Mouse (Mus musculus) G1E (cell line): ENCODE data around the gene Mttp.

Source experiments
- CTCF ChIP-seq: IDR thresholded peaks from 2 replicates; pipeline ENCODE4 v1.5.1; 2012; ENCODE audit warnings: low read depth, low read length, inconsistent platforms, mixed read lengths
- GATA1 ChIP-seq: IDR thresholded peaks from 2 replicates; pipeline ENCODE4 v1.6.1; 2012; ENCODE audit warnings: borderline replicate concordance, low read length, inconsistent platforms, mixed read lengths
- POLR2AphosphoS5 ChIP-seq: IDR thresholded peaks from 2 replicates; pipeline ENCODE4 v1.6.1; 2012; ENCODE audit warnings: low read depth, low read length, inconsistent platforms; ENCODE audit not compliant: insufficient replicate concordance

DNA sequence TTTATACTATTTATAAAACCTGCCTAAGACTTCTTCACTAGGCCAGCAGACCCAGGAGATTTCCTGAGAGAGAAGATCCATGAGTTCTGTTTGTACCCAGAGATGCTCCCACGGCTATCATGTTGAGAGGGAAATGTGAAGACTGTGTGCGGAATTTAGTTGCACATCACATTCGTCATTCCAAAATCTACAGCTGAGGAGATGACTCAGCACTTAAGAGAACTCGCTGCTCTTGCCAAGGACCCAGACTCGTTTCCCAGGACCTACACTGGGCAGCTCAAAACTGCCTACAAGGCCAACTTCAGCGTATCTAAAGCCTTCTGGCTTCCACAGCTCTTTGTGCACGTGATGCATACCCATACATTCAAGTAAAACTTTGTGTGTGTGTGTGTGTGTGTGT, 47.5 kb upstream of the Mttp start:
- TF ChIP-seq CTCF: no peak
- TF ChIP-seq GATA1: no peak
- no peak for TF ChIP-seq POLR2AphosphoS5
